Mouse (Mus musculus) heart, adult 2 months (tissue): ENCODE measurements at regions not wholly inside any gene's neighbourhood (a gene's known extent, or its start where the extent isn't known, plus 50 kb on each side); places are given as distances from the start of the nearest gene placed in this dataset.

Source experiments
- DNase-seq, 2 experiments: peaks; one replicate each; pipeline ENCODE4 v3.0.0; 2021
- H3K27ac ChIP-seq: fragments of 200-600 bp; 2 replicates; pipeline ENCODE4 v1.8.1; 2022
- H3K27me3 ChIP-seq: fragments of 200-500 bp; 2 replicates; pipeline ENCODE4 v1.6.1; 2012; ENCODE audit warnings: mild to moderate bottlenecking, low read length, inconsistent platforms, mixed read lengths; ENCODE audit not compliant: control insufficient read depth, insufficient read depth
- H3K36me3 ChIP-seq: fragments of 200-500 bp; 2 replicates; pipeline ENCODE4 v1.6.1; 2012; ENCODE audit warnings: low read length, inconsistent platforms; ENCODE audit not compliant: control insufficient read depth, insufficient read depth
- H3K4me1 ChIP-seq: fragments of 200-500 bp; 2 replicates; pipeline ENCODE4 v1.6.1; 2011; ENCODE audit warnings: low read length; ENCODE audit not compliant: control insufficient read depth, insufficient read depth
- H3K4me3 ChIP-seq: fragments of 200-600 bp; 2 replicates; pipeline ENCODE4 v1.8.1; 2022
- H3K79me2 ChIP-seq: fragments of 200-500 bp; replicated peaks from 2 replicates; pipeline ENCODE4 v1.6.1; 2012; ENCODE audit warnings: mild to moderate bottlenecking, inconsistent platforms, low read length, moderate library complexity, mixed read lengths; ENCODE audit not compliant: control insufficient read depth, insufficient read depth
- H3K9ac ChIP-seq: fragments of 200-500 bp; 2 replicates; pipeline ENCODE4 v1.6.1; 2012; ENCODE audit warnings: low read depth, mild to moderate bottlenecking, control low read depth, inconsistent platforms, low read length, mixed read lengths
- CTCF ChIP-seq: fragments of 200-600 bp; IDR thresholded peaks from 2 replicates; pipeline ENCODE4 v1.8.1; 2022; ENCODE audit warnings: antibody characterized with exemption, mild to moderate bottlenecking, moderate library complexity
- EP300 ChIP-seq: fragments of 200-500 bp; IDR thresholded peaks from 2 replicates; pipeline ENCODE4 v1.6.1; 2011; ENCODE audit warnings: low read depth, low read length, control low read depth; ENCODE audit not compliant: insufficient read depth
- POLR2A ChIP-seq: fragments of 200-500 bp; IDR thresholded peaks from 2 replicates; pipeline ENCODE4 v1.6.1; 2011; ENCODE audit warnings: mild to moderate bottlenecking, low read depth, low read length, control low read depth; ENCODE audit not compliant: insufficient read depth
- WGBS: fragments of 180-500 bp; shearing (Covaris S2); methylation state at CpG from one replicate; pipeline ENCODE4 v1.1.7; 2018; 5-methylcytosine and 5-hydroxymethylcytosine counted together
- intact Hi-C: fragments of 180-260 bp; cut with DNase I; formaldehyde crosslinking; loops from one replicate; pipeline ENCODE4 v1.15.1; 2025

DNA sequence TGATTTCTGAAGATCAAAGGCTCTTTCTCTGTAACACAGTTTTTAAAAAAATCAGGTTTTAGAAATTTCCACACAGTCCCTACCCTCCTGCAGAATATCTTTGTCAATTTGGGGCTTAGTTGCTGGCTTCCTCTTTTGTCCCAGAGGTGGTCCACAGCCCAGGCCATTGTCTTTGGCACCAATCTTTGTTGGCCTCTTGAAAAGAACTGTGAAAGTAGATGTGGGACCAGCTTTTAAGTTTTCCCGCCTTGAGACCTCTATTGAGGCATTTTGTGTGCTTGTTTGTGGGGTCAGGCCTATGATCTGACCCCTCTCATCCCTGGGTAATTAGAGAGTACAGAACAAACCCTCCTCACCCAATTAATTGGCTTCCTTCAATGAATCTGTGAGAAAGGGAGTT, 523.9 kb upstream of the Tnc start:
- no peak for TF ChIP-seq POLR2A
- no peak for TF ChIP-seq CTCF
- TF ChIP-seq EP300: no peak
- H3K79me2 ChIP-seq: no peaks in the 10 kb centered on the region
- H3K36me3 ChIP-seq: no peaks in the 10 kb centered on the region
- H3K4me1 ChIP-seq: no peaks in the 10 kb centered on the region
- WGBS: 49% methylated on average over 1 of the region's 1 CpGs
- H3K9ac ChIP-seq: no peak overlapping the region
- intact Hi-C loops: no loop called here
- no peak overlapping the region for H3K4me3 ChIP-seq
- H3K27ac ChIP-seq: no peak overlapping the region
- no peak for DNase-seq
- no peaks in the 10 kb centered on the region for H3K27me3 ChIP-seq

DNA sequence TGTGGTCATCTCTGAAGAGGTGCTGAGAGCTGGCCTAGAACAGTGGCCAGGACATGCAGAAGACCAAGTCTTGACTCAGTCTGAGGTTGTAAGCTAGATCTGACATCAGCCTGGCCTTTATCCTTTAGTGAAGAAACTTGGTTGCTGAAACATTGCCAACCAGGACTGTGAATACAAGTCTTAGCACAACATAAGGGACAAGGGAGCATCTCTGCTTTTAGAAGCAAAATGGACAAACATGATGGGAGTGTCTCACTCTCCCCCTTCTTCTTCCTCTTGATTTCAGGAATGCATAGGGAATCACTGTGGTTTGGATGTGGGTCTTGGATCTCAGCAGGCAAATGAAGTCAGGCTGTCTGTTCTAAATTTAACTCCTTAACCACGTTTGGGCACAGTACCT, 529.1 kb upstream of the Tnc start:
- 17% methylated on average over 1 of the region's 1 CpGs for WGBS
- no peak for DNase-seq
- TF ChIP-seq EP300 (no peak), POLR2A (no peak), CTCF (no peak)
- Histone ChIP-seq H3K9ac (no peak overlapping the region), H3K36me3 (no peaks in the 10 kb centered on the region), H3K4me1 (no peaks in the 10 kb centered on the region), H3K27ac (no peak overlapping the region), H3K4me3 (no peak overlapping the region), H3K27me3 (no peaks in the 10 kb centered on the region), H3K79me2 (no peaks in the 10 kb centered on the region)
- intact Hi-C loops: no loop called here

DNA sequence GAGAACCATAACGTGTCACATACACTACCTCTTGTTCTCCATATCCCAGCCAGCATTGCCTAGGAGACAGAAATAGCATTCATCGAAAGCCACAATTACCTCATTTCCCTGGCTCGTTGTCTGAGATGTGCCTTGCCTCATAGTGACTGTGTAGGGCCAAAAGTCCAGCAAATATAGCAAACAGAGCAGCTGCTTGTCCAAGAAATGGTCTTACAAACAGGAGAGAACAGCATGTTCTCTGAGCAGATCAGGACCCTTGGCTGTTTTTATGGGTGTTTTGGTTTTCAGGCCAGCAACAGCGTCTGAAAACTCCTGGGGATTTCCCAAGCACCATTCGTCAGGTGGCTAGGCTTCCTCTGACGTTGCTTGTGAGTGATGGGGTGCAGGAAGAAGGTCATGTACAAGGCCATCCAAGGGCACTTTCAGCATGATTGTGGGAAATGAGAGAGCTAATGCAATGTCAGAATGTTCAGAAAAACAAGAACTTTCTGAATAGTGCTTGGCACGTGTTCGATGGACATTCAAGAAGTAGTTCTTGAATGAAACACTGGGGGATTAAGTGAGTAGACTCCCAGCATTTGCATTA, 528.9 kb upstream of the Pappa start:
- Histone ChIP-seq H3K79me2 (no peaks in the 10 kb centered on the region), H3K27ac (no peak overlapping the region; the same call in 1 of the 2 replicates), H3K4me1 (no peaks in the 10 kb centered on the region), H3K36me3 (no peaks in the 10 kb centered on the region), H3K4me3 (no peak overlapping the region), H3K9ac (no peak overlapping the region), H3K27me3 (no peaks in the 10 kb centered on the region)
- DNase-seq: peak; percentile 50 to 71
- TF ChIP-seq EP300: 0 out of 2 replicates have a peak, but pooled peaks have one; percentile 26
- no peak for TF ChIP-seq POLR2A
- 0 out of 2 replicates have a peak, but pooled peaks have one; percentile 6 for TF ChIP-seq CTCF
- WGBS: 34% methylated on average over 8 of the region's 8 CpGs
- intact Hi-C loops: no loop called here

DNA sequence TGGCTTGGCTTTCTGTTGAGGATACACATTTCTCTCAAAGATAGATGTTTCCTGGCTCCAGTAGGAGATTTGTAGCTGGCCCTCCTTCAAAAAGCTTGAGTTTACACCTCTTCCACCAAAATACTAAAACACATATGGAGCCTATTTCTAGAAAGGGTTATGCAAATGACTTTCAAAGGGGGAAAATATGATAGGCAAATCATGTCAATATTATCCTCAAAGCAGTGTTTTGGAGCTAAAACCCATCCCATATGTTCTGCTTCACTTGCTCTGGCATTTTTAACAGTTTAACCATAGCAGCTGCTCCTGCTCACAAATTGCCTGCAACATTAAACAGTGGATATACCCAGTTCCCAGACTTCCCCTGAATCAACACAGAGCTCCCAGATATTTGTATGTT, 525.5 kb upstream of the Pappa start:
- no peak overlapping the region for H3K9ac ChIP-seq
- H3K27ac ChIP-seq: no peak overlapping the region
- DNase-seq: no peak
- no peak overlapping the region for H3K4me3 ChIP-seq
- intact Hi-C loops: no loop called here
- H3K36me3 ChIP-seq: no peaks in the 10 kb centered on the region
- no peaks in the 10 kb centered on the region for H3K4me1 ChIP-seq
- H3K27me3 ChIP-seq: no peaks in the 10 kb centered on the region
- TF ChIP-seq CTCF (no peak), EP300 (no peak), POLR2A (no peak)
- H3K79me2 ChIP-seq: no peaks in the 10 kb centered on the region

DNA sequence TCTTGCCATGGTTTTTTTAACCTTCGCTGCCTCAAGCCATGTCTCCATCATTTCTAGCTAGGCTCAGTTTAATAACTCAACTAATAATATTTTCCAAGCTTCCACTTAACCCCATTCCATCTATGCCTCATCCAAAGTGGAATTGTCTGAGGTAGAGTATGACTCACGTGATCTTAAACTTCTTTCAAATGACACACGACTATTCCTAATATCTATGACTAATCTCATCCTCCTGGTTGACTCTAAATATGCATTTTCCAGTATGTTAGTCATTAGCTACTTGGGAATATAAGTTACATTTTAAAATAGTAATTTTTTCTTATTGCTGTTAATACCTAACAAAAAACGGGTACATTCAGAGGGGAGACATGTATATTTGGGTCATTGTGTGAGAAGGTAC, 524.8 kb upstream of the Pappa start:
- no peaks in the 10 kb centered on the region for H3K36me3 ChIP-seq
- no peak overlapping the region for H3K27ac ChIP-seq
- WGBS: 73% methylated on average over 4 of the region's 4 CpGs
- no peak overlapping the region for H3K9ac ChIP-seq
- H3K4me3 ChIP-seq: no peak overlapping the region
- intact Hi-C loops: no loop called here
- H3K4me1 ChIP-seq: no peaks in the 10 kb centered on the region
- H3K27me3 ChIP-seq: no peaks in the 10 kb centered on the region
- TF ChIP-seq POLR2A (no peak), CTCF (no peak), EP300 (no peak)
- DNase-seq: no peak
- no peaks in the 10 kb centered on the region for H3K79me2 ChIP-seq

DNA sequence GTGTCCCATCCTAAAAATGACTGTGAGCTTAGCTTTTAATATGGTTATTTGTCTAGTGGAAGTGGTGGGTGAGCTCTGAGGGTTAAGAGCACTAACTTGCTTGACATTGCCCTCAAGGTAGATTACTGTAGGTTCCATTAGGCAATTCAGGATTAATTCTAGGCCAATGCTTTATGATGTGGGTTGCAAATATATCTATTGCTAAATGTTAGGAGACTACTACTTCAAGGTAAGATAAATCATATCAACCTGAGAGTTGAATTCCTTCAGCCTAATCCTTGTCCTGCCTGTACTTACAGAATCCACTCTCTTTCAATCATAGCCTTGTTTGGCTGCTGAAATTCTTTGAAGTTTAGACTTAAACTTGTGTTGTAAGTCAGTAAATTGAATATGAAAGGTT, 501.2 kb upstream of the Pappa start:
- no peak for DNase-seq
- intact Hi-C loops: no loop called here
- no peak overlapping the region for H3K9ac ChIP-seq
- no peak overlapping the region for H3K4me3 ChIP-seq
- TF ChIP-seq EP300 (no peak), POLR2A (no peak), CTCF (no peak)
- no peaks in the 10 kb centered on the region for H3K27me3 ChIP-seq
- no peaks in the 10 kb centered on the region for H3K79me2 ChIP-seq
- H3K36me3 ChIP-seq: no peaks in the 10 kb centered on the region
- no peaks in the 10 kb centered on the region for H3K4me1 ChIP-seq
- no peak overlapping the region for H3K27ac ChIP-seq
